Mouse (Mus musculus) G1E (cell line): Measurements from ENCODE around the gene Tspan18.

Experiments used
- CTCF ChIP-seq: IDR thresholded peaks from 2 replicates; pipeline ENCODE4 v1.5.1; 2012; ENCODE audit warnings: low read depth, low read length, inconsistent platforms, mixed read lengths
- GATA1 ChIP-seq: IDR thresholded peaks from 2 replicates; pipeline ENCODE4 v1.6.1; 2012; ENCODE audit warnings: borderline replicate concordance, low read length, inconsistent platforms, mixed read lengths
- GATA2 ChIP-seq: IDR thresholded peaks from 2 replicates; pipeline ENCODE4 v1.6.1; 2012; ENCODE audit warnings: low read depth, low read length, inconsistent platforms, borderline replicate concordance
- TAL1 ChIP-seq: conservative IDR thresholded peaks from 2 replicates; pipeline ENCODE4 v1.6.1; 2012; ENCODE audit warnings: low read depth, low read length, inconsistent platforms, mixed read lengths

GRCm38 (mm10) chr2:93187323-93187996, 146.8 kb downstream of the Tspan18 start, which contains the start of gene Trp53i11:
- no peak for TF ChIP-seq CTCF
- TF ChIP-seq TAL1, result no peak
- no peak for TF ChIP-seq GATA2
- no peak for TF ChIP-seq GATA1
